Mouse (Mus musculus): ENCODE data around the gene Negr1. TPM values are rescaled to one million over a fixed set of nuclear protein-coding genes. Genes with fewer than 3 reads are reported as not detected.

The Negr1 gene
- polyA plus RNA-seq, 1 experiment from 2014 or later: 5.9 TPM

DNA sequence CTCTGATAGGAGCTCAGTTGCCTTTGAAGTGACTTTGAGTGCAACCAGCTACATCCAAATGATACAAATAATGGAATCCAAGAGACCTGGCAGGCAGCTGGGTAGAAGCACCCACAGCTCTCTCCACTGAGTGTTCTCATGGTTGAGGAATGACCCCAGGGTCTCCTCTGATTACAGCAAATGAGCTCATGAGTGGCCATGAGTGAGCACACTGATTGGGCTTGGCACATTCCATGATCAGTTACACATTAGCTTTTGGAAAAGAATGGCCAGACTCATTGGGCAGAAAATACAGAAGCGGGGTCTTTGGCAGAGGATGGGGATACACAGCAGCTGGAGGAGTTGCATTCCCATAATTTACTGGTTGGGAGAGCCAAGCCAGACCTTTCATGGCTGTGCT, 678.6 kb downstream of the Negr1 start:
- ATAC-seq (ENCODE audit: low FRiP score, low read depth): no peak
- H3K27me3 ChIP-seq: no peaks in the 10 kb centered on the region
- H3K36me3 ChIP-seq: no peaks in the 10 kb centered on the region
- H3K27ac ChIP-seq: no peak overlapping the region
- no peak overlapping the region for H3K9ac ChIP-seq
- H3K4me3 ChIP-seq: no peak overlapping the region
- H3K9me3 ChIP-seq: no peaks in the 10 kb centered on the region
- H3K4me2 ChIP-seq (replicated peaks): no peak overlapping the region
- WGBS: 81% methylated on average over 1 of the region's 1 CpGs
- no peaks in the 10 kb centered on the region for H3K4me1 ChIP-seq

DNA sequence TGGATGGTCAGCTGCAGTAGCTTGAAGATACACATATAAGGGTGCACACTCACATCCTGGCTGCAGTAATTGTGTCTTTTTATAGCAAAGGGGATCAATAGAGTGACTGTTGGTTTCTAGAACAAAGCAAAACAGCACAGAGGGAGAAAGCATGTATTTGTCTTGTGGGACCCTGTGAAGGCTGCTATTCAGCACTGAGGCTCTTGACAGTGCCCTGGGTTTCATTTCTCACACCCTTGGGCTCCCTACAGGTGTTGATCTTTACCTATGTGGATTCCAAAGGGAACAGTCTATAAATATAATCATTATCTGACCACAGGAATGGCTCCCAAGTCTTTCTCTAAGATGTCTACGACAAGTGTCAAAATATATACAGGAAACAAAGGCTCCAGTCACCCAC, 693.9 kb downstream of the Negr1 start:
- Histone ChIP-seq H3K4me1 (no peaks in the 10 kb centered on the region), H3K27me3 (no peaks in the 10 kb centered on the region), H3K36me3 (no peaks in the 10 kb centered on the region), H3K9ac (no peak overlapping the region), H3K4me3 (no peak overlapping the region), H3K4me2 (replicated peaks) (no peak overlapping the region), H3K9me3 (no peaks in the 10 kb centered on the region), H3K27ac (no peak overlapping the region)
- ATAC-seq (ENCODE audit: low FRiP score, low read depth): no peak
- 36% methylated on average over 1 of the region's 1 CpGs for WGBS

DNA sequence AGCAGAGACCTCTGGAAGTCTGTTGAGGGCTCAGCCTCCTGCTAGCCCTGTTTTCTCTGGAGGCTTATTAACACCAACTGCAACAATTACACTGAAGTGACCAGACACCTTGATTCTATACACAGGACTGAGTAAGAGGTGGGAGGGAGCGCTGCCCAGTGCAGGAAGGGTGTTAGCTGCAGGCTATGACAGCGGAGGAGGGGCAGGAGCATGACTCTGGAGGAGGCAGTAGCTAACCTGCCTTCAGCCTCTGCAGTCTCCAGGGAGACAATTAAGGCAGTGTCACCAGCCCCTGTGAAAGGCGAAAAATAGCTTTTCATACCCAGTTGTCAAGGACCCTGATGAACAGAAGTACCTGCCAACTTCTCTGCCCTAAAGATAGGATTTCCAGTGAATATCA, 694.3 kb downstream of the Negr1 start:
- no peak overlapping the region for H3K4me3 ChIP-seq
- H3K27ac ChIP-seq: no peak overlapping the region
- H3K36me3 ChIP-seq: no peaks in the 10 kb centered on the region
- WGBS: 30% methylated on average over 3 of the region's 3 CpGs
- H3K4me2 ChIP-seq (replicated peaks): no peak overlapping the region
- no peaks in the 10 kb centered on the region for H3K4me1 ChIP-seq
- H3K9me3 ChIP-seq: no peaks in the 10 kb centered on the region
- no peak overlapping the region for H3K9ac ChIP-seq
- ATAC-seq (ENCODE audit: low FRiP score, low read depth): no peak
- no peaks in the 10 kb centered on the region for H3K27me3 ChIP-seq

DNA sequence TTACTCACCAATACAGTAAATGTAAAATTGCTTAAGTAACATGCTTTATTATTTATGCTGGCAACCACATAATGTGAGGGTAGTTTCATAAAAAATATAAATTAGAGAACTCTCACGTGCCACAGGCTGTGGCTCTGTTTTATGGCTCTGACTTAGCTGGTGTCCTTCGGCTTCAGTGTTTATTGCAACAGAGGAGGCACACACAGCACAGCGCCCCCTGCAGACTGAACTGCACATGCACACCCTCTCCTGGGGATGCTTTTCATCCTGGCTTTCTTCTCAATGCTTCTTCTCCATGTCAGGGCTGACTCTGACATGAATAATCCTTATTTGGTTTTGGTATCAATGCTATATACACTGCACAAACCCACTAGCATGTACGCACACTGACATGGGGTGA, 707.1 kb downstream of the Negr1 start:
- H3K4me1 ChIP-seq: no peaks in the 10 kb centered on the region
- no peak overlapping the region for H3K4me2 ChIP-seq (replicated peaks)
- no peak overlapping the region for H3K9ac ChIP-seq
- H3K36me3 ChIP-seq: no peaks in the 10 kb centered on the region
- H3K4me3 ChIP-seq: no peak overlapping the region
- H3K27me3 ChIP-seq: no peaks in the 10 kb centered on the region
- 48% methylated on average over 4 of the region's 4 CpGs for WGBS
- H3K27ac ChIP-seq: no peak overlapping the region
- H3K9me3 ChIP-seq: no peaks in the 10 kb centered on the region
- no peak for ATAC-seq (ENCODE audit: low FRiP score, low read depth)

DNA sequence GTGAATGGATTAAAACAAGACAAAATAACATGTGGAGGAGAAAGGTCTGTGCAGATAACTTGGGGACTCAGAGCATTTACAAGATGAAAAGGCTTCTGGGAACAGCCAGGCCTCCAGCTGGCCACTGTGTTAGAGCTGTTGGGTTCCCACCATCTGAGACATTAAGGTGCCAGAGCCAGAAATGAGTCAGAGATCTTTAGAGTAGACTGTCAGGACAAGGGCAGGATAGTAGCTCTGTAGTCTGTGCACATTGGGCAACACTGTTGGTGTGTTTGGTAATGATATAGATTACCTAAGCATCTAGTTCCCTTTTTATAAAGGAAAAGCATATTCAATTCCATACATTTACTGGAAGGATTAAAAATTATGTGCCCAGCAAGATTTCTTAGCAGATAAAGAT, 710.8 kb downstream of the Negr1 start:
- Histone ChIP-seq H3K4me3 (no peak overlapping the region), H3K27me3 (no peaks in the 10 kb centered on the region), H3K36me3 (no peaks in the 10 kb centered on the region), H3K27ac (no peak overlapping the region), H3K9me3 (no peaks in the 10 kb centered on the region), H3K9ac (no peak overlapping the region), H3K4me1 (no peaks in the 10 kb centered on the region), H3K4me2 (replicated peaks) (no peak overlapping the region)
- no peak for ATAC-seq (ENCODE audit: low FRiP score, low read depth)

DNA sequence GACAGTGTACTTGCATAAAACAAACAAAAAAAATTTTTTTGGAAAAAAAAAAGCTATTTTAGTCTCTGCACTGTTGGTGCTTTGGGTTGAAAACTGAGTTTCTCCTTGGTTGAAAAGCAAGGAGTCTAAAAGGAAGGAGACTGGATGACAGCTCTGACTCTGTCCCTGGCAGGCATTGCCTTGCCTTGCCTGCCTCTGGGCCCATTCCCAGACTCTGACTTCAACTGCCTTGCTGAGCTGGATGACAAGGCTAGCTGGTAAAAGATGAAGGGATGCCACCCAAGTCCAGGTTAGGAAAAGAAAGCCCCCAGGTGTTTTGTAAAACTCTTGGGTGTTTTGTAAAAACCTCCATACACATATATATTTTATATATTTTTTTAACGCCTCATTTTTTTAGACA, 712.5 kb downstream of the Negr1 start:
- WGBS: 85% methylated on average over 1 of the region's 1 CpGs
- Histone ChIP-seq H3K36me3 (no peaks in the 10 kb centered on the region), H3K27me3 (no peaks in the 10 kb centered on the region), H3K27ac (no peak overlapping the region), H3K4me2 (replicated peaks) (no peak overlapping the region), H3K9ac (no peak overlapping the region), H3K4me3 (no peak overlapping the region), H3K9me3 (no peaks in the 10 kb centered on the region), H3K4me1 (no peaks in the 10 kb centered on the region)
- no peak for ATAC-seq (ENCODE audit: low FRiP score, low read depth)

DNA sequence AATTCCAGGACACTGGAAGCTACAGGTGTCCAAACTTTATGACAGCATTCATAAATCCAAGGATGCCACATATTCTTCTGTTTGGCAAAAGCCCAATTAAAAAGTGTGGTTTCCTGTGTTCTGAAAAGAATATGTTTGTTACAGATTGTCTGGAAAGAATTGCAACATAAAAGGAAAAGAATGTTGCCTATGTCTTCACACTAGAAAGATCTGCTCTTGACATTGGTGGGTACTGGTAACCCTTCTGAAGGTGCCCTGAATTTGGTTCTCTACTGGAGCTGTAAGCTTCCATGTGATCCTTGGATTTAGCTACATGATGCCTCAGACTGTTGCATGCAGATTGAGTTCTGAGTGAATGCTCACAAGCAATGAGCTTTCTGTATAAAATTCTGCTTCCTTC, 718.1 kb downstream of the Negr1 start:
- Histone ChIP-seq H3K4me2 (replicated peaks) (no peak overlapping the region), H3K9ac (no peak overlapping the region), H3K27me3 (no peaks in the 10 kb centered on the region), H3K4me3 (no peak overlapping the region), H3K4me1 (no peaks in the 10 kb centered on the region), H3K36me3 (no peaks in the 10 kb centered on the region), H3K9me3 (no peaks in the 10 kb centered on the region), H3K27ac (no peak overlapping the region)
- no peak for ATAC-seq (ENCODE audit: low FRiP score, low read depth)

DNA sequence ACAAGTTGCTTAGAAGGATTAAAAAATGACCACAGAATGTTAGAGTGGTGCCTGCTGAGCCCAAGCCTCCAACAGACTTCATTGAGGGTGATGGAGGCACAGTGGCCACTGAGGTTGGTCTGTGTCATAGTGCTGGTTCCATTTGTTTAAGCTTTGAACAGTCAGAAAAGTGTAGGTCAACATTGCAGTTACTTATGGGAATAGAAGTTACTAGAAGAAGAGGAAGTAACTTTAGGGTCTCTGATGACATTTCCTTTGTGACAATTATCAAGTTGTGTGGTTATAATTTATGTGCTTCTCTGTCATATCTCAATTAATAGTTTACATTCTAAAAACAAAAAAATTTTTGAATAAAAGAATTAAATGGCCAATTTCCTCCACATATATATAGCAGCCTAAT, 719.7 kb downstream of the Negr1 start:
- Histone ChIP-seq H3K27ac (no peak overlapping the region), H3K4me3 (no peak overlapping the region), H3K4me1 (no peaks in the 10 kb centered on the region), H3K9ac (no peak overlapping the region), H3K36me3 (no peaks in the 10 kb centered on the region), H3K27me3 (no peaks in the 10 kb centered on the region), H3K9me3 (no peaks in the 10 kb centered on the region), H3K4me2 (replicated peaks) (no peak overlapping the region)
- no peak for ATAC-seq (ENCODE audit: low FRiP score, low read depth)

DNA sequence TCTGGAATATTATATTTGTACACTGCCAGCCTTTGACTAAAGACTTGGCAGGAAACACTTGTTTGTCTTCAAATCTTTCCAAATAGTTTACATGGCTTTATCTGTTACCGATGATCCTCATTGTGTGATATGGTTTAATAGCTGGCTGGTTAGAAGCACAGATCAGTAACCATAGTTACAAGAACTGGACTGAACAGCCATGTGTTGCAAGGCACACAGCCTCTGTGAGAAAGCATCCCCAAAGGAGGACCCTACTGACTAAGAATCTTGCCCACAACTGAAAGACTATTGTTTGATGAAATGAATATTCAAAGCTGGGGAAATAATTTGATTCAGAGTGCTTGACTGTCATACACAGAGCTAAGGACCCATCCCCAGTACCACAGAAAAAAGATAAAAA, 729.7 kb downstream of the Negr1 start:
- ATAC-seq (ENCODE audit: low FRiP score, low read depth): no peak
- Histone ChIP-seq H3K27me3 (no peaks in the 10 kb centered on the region), H3K36me3 (no peaks in the 10 kb centered on the region), H3K27ac (no peak overlapping the region), H3K9ac (no peak overlapping the region), H3K4me2 (replicated peaks) (no peak overlapping the region), H3K9me3 (no peaks in the 10 kb centered on the region), H3K4me1 (no peaks in the 10 kb centered on the region), H3K4me3 (no peak overlapping the region)
- WGBS: 95% methylated on average over 1 of the region's 1 CpGs

DNA sequence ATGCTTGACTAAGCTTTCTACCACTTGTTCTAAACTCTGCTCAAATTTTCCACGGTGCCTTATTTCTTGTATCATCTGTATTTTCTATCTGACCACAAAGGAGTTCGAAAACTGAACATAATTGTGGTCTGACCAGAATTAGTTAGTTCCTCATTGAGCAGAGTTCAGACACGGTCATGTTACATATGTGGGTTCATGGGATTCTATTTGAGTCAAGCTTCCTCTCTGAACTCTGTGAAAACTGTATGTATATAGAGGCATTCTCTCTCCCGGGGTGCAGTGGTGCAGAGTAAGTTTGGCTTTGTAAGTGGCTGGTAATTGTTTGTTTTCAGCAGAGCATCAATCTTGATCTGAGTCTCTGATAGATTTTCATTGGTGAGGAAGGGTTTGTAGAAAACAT, 735.6 kb downstream of the Negr1 start:
- WGBS: 80% methylated on average over 4 of the region's 4 CpGs
- Histone ChIP-seq H3K4me2 (replicated peaks) (no peak overlapping the region), H3K27ac (no peak overlapping the region), H3K9me3 (peaks cover 7% of the 10 kb centered on the region), H3K4me1 (no peaks in the 10 kb centered on the region), H3K9ac (no peak overlapping the region), H3K36me3 (no peaks in the 10 kb centered on the region), H3K4me3 (no peak overlapping the region), H3K27me3 (no peaks in the 10 kb centered on the region)
- ATAC-seq (ENCODE audit: low FRiP score, low read depth): no peak

DNA sequence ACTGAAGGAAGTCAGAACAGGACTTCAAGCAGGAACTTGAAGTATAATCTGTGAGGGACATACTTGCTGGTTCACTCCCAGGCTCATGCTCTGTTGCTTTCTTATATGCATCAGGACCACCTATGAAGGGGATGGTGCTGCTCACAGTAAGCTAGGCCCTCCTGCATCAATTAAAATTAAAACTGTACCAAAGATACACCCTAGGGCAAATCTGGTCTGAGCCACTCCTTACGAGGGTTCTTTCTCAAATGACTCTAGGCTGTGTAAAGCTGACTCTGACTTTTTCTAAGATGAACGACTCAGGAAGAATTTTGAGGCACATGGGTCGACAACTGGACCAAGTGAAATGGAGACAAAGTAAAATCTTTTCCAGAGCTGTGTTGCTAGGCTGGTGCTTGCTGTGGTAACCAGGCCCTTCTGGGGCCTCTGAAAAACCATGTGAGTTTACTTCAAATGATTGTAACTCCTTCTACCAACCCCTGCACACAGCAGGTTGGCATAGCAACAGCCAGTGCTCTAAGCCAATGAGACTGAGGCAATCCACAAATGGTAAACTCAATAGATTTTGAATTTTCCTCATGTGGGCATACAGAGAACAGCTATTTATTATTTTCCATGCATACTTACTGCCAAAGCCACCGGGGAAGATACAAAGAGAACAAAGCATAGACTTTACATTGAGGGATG, 742.0 kb downstream of the Negr1 start:
- no peak overlapping the region for H3K4me3 ChIP-seq
- H3K4me2 ChIP-seq (replicated peaks): no peak overlapping the region
- H3K27me3 ChIP-seq: no peaks in the 10 kb centered on the region
- no peak overlapping the region for H3K9ac ChIP-seq
- H3K36me3 ChIP-seq: no peaks in the 10 kb centered on the region
- peaks cover 7% of the 10 kb centered on the region for H3K9me3 ChIP-seq
- 66% methylated on average over 4 of the region's 4 CpGs for WGBS
- no peaks in the 10 kb centered on the region for H3K4me1 ChIP-seq
- H3K27ac ChIP-seq: no peak overlapping the region
- ATAC-seq (ENCODE audit: low FRiP score, low read depth): no peak

DNA sequence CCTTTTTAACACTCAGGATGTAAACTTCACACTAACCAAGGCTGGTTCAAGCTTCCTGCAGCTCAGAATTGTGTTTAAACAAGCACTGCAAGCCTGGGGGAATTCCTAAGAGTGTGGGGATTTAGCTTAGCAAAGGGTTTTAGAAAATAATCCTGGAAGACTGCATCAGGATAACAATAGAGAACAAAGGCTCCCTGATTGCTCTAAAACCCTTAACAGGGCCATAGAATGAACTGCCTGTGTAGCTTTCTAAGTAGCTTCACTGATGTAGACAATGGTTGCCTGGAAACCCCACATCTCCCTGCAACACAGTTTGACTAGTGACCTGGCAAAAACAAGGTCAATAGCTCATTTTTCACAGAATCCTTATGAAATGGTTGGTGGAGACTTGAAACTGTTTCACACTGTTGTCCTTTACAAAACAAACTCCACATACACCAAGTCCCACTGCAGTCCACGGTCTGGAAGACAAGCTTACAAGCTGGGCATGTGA, 759.5 kb downstream of the Negr1 start:
- no peaks in the 10 kb centered on the region for H3K27me3 ChIP-seq
- no peak overlapping the region for H3K27ac ChIP-seq
- no peak overlapping the region for H3K4me3 ChIP-seq
- no peak overlapping the region for H3K9ac ChIP-seq
- WGBS: 60% methylated on average over 1 of the region's 1 CpGs
- H3K4me1 ChIP-seq: no peaks in the 10 kb centered on the region
- ATAC-seq (ENCODE audit: low FRiP score, low read depth): no peak
- H3K36me3 ChIP-seq: no peaks in the 10 kb centered on the region
- no peak overlapping the region for H3K4me2 ChIP-seq (replicated peaks)
- no peaks in the 10 kb centered on the region for H3K9me3 ChIP-seq

DNA sequence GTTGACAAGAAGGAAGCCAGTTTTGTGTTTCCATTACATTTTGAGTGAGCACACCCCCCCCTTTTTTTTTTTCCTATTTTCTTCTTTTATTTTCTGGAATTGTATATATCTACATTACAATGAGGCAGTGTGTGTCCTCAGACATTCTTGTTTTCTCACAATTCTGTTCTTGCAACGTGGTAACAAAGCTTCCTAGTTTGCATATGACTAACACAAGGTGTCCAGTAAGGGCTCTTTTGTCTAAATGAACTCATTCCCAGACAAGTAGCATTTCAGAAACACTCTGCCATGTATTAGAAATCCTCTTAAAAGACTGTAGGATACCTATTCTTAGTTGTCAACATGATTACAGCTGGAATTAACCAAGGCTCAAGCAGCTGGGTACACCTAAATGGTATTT, 760.2 kb downstream of the Negr1 start:
- Histone ChIP-seq H3K9ac (no peak overlapping the region), H3K27me3 (no peaks in the 10 kb centered on the region), H3K4me3 (no peak overlapping the region), H3K9me3 (no peaks in the 10 kb centered on the region), H3K36me3 (no peaks in the 10 kb centered on the region), H3K4me1 (no peaks in the 10 kb centered on the region), H3K27ac (no peak overlapping the region), H3K4me2 (replicated peaks) (no peak overlapping the region)
- no peak for ATAC-seq (ENCODE audit: low FRiP score, low read depth)
- WGBS: 40% methylated on average over 1 of the region's 1 CpGs
